Mouse (Mus musculus): ENCODE measurements at regions not wholly inside any gene's neighbourhood (a gene's known extent, or its start where the extent isn't known, plus 50 kb on each side); places are given as distances from the start of the nearest gene placed in this dataset.

DNA sequence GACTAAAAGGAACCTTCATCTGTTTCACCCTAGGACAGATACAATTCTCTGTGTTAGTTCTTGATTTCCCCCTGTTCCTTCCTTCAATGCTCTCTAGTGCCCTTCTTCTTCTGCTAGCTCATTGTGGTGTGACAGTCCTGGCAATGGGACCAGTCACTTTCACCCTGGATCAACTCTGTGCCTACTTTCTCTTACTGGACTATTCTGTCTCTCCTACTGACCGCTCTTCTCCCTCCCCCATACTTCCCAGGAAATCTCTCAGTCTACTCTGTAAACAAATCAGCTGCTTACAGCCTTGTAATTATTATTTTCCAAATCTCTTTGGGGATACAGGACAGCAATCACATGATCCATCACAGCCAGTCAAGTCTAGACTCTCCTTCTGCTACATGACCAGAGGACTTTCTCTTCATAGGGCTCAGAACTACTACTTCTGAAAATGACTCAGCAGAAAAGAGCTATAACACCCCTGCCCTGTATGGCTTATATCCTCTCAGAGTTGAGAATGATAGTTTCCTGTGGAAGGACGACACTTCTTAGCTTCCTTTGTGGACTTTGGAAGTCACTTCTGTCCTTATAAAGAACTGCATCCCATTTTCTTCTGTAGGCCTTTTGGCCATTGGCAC lies 86.8 kb upstream of the Adgra3 start:
- no peak for DNase-seq (ENCODE audit: low spot score)
- H3K36me3 ChIP-seq (ENCODE audit: control insufficient read depth, insufficient read depth, low read length): no peaks in the 10 kb centered on the region
- H3K4me3 ChIP-seq (ENCODE audit: low read depth, low read length): no peak overlapping the region
- H3K4me2 ChIP-seq (ENCODE audit: low read depth, low read length): no peak overlapping the region
- H3K4me1 ChIP-seq (ENCODE audit: control insufficient read depth, insufficient read depth, low read length): no peaks in the 10 kb centered on the region
- H3K9me3 ChIP-seq (ENCODE audit: control insufficient read depth, low read length): no peaks in the 10 kb centered on the region
- no peak overlapping the region for H3K9ac ChIP-seq (ENCODE audit: low read depth, low read length)
- no peak for ATAC-seq (ENCODE audit: low read depth)
- WGBS: 84% methylated on average over 2 of the region's 2 CpGs
- H3K27ac ChIP-seq (replicated peaks; ENCODE audit: low read depth, low read length): no peak overlapping the region
- H3K27me3 ChIP-seq (replicated peaks; ENCODE audit: control insufficient read depth, insufficient read depth, low read length): no peaks in the 10 kb centered on the region

DNA sequence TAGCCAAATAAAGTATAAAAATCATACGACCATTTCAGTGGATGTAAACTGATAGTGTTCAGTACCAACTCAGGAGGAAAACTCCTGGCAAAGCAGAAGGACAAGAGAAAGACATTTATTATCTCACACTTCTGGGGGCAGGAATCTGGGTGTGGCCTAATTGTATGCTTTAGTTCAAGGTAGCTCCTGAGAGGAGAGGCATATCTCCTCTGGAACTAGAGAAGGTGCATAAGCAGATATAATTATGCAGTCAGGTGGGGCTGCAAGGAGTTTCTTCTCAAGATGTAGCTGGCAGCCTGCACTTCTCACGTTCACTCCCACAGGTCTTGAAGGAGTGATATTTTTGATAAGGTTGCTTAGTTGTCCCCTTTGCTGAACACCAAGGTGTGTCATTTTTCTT lies 71.4 kb upstream of the Adgra3 start:
- WGBS: 57% methylated on average over 2 of the region's 2 CpGs
- Histone ChIP-seq H3K4me1 (ENCODE audit: control insufficient read depth, insufficient read depth, low read length) (no peaks in the 10 kb centered on the region), H3K27me3 (replicated peaks; ENCODE audit: control insufficient read depth, insufficient read depth, low read length) (no peaks in the 10 kb centered on the region), H3K36me3 (ENCODE audit: control insufficient read depth, insufficient read depth, low read length) (no peaks in the 10 kb centered on the region), H3K4me3 (ENCODE audit: low read depth, low read length) (no peak overlapping the region), H3K9ac (ENCODE audit: low read depth, low read length) (no peak overlapping the region), H3K27ac (replicated peaks; ENCODE audit: low read depth, low read length) (no peak overlapping the region), H3K4me2 (ENCODE audit: low read depth, low read length) (no peak overlapping the region), H3K9me3 (ENCODE audit: control insufficient read depth, low read length) (no peaks in the 10 kb centered on the region)
- ATAC-seq (ENCODE audit: low read depth) (no peak), DNase-seq (ENCODE audit: low spot score) (no peak)

DNA sequence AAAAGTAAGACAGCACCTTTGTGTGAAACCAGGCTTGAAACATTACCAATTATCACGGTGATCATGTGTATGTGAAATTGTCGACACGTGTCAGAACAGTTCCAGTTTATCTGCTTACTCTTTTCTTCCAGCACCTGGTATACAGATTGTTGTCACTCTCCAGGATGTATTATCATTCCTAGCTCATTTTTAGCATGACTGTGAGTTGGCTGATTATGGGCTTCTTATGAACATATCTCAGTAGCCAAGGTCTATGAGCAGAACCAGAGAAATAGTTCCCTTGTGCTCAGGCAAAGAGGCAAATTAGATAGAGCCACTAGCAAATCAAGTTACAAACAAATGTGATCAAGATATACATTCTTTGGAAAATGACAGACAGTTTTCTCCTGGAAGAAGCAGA lies 70.2 kb upstream of the Adgra3 start:
- no peak overlapping the region for H3K4me3 ChIP-seq (ENCODE audit: low read depth, low read length)
- no peaks in the 10 kb centered on the region for H3K9me3 ChIP-seq (ENCODE audit: control insufficient read depth, low read length)
- H3K9ac ChIP-seq (ENCODE audit: low read depth, low read length): no peak overlapping the region
- no peaks in the 10 kb centered on the region for H3K4me1 ChIP-seq (ENCODE audit: control insufficient read depth, insufficient read depth, low read length)
- ATAC-seq (ENCODE audit: low read depth) (no peak), DNase-seq (ENCODE audit: low spot score) (no peak)
- no peak overlapping the region for H3K27ac ChIP-seq (replicated peaks; ENCODE audit: low read depth, low read length)
- WGBS: 69% methylated on average over 3 of the region's 3 CpGs
- no peak overlapping the region for H3K4me2 ChIP-seq (ENCODE audit: low read depth, low read length)
- no peaks in the 10 kb centered on the region for H3K27me3 ChIP-seq (replicated peaks; ENCODE audit: control insufficient read depth, insufficient read depth, low read length)
- H3K36me3 ChIP-seq (ENCODE audit: control insufficient read depth, insufficient read depth, low read length): no peaks in the 10 kb centered on the region

DNA sequence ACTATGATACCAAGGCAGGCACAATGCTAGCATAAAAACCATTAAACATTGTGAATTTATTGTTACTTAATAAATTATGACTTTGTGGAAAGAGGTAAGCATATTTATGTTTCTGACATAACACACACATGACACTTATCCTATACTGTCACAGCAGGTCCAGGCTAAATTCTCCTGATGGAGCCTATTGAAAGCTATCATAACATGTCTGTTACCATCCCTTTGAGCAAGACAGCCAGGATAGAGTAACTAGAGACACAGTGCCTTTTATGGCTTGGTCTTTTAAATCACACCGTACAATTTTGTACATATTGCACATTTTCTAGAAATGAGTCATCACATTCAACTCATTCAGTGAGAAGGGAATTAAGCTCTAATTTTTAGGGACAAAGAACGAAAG lies 67.8 kb upstream of the Adgra3 start:
- H3K9ac ChIP-seq (ENCODE audit: low read depth, low read length): no peak overlapping the region
- WGBS: 65% methylated on average over 2 of the region's 2 CpGs
- DNase-seq (ENCODE audit: low spot score): no peak
- no peaks in the 10 kb centered on the region for H3K27me3 ChIP-seq (replicated peaks; ENCODE audit: control insufficient read depth, insufficient read depth, low read length)
- H3K4me1 ChIP-seq (ENCODE audit: control insufficient read depth, insufficient read depth, low read length): 0 out of 2 replicates have a peak, but pooled peaks cover 5% of the 10 kb centered on the region
- H3K9me3 ChIP-seq (ENCODE audit: control insufficient read depth, low read length): no peaks in the 10 kb centered on the region
- no peak overlapping the region for H3K4me3 ChIP-seq (ENCODE audit: low read depth, low read length)
- no peaks in the 10 kb centered on the region for H3K36me3 ChIP-seq (ENCODE audit: control insufficient read depth, insufficient read depth, low read length)
- no peak for ATAC-seq (ENCODE audit: low read depth)
- H3K27ac ChIP-seq (replicated peaks; ENCODE audit: low read depth, low read length): no peak overlapping the region
- no peak overlapping the region for H3K4me2 ChIP-seq (ENCODE audit: low read depth, low read length)

DNA sequence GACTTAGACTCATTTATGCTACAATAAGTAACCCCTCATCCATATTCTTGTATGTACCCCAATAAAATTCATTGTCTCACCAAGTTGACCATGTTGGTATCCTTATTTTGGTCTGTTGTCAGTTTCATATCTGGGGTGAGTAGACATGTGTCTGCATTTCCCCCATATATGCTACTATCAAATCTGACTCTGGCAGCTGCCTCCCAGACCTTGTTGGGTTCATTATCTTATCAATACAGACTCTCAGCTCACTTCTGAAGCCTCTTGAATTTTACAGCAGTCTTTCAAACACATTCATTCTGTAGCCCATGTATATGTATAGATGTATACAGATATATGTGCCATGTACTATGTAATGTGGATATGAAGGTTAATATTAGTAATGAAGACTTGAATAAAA lies 67.4 kb upstream of the Adgra3 start:
- ATAC-seq (ENCODE audit: low read depth): no peak
- H3K4me1 ChIP-seq (ENCODE audit: control insufficient read depth, insufficient read depth, low read length): 0 out of 2 replicates have a peak, but pooled peaks cover 5% of the 10 kb centered on the region

DNA sequence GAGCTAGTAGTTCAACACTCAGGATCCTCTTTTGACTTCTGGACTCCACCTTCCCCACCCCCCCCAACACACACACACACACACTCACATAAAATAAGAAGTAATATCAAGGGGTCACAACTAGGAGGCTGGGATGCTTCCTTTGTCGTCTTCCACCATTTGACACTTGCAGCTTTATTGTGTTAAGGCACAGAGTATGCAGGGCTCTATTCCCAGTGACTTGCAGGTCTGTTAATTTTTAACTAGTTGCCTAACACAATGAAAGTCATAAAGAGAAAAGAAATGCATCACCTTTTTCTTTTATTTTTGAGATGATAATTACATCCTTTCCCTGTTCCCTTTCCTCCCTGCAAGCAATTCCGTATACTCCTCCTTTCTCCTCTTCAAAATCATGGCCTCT lies 66.9 kb upstream of the Adgra3 start:
- Histone ChIP-seq H3K9ac (ENCODE audit: low read depth, low read length) (no peak overlapping the region), H3K4me3 (ENCODE audit: low read depth, low read length) (no peak overlapping the region), H3K27ac (replicated peaks; ENCODE audit: low read depth, low read length) (no peak overlapping the region), H3K27me3 (replicated peaks; ENCODE audit: control insufficient read depth, insufficient read depth, low read length) (no peaks in the 10 kb centered on the region), H3K4me1 (ENCODE audit: control insufficient read depth, insufficient read depth, low read length) (0 out of 2 replicates have a peak, but pooled peaks cover 5% of the 10 kb centered on the region), H3K9me3 (ENCODE audit: control insufficient read depth, low read length) (no peaks in the 10 kb centered on the region), H3K4me2 (ENCODE audit: low read depth, low read length) (no peak overlapping the region), H3K36me3 (ENCODE audit: control insufficient read depth, insufficient read depth, low read length) (no peaks in the 10 kb centered on the region)
- ATAC-seq (ENCODE audit: low read depth) (no peak), DNase-seq (ENCODE audit: low spot score) (no peak)
- 85% methylated on average over 2 of the region's 2 CpGs for WGBS

More for the DNA sequence above, 67.4 kb upstream of the Adgra3 start:
- H3K9me3 ChIP-seq (ENCODE audit: control insufficient read depth, low read length): no peaks in the 10 kb centered on the region
- H3K4me2 ChIP-seq (ENCODE audit: low read depth, low read length): no peak overlapping the region
- no peak for DNase-seq (ENCODE audit: low spot score)
- H3K27ac ChIP-seq (replicated peaks; ENCODE audit: low read depth, low read length): no peak overlapping the region
- H3K4me3 ChIP-seq (ENCODE audit: low read depth, low read length): no peak overlapping the region
- no peak overlapping the region for H3K9ac ChIP-seq (ENCODE audit: low read depth, low read length)
- no peaks in the 10 kb centered on the region for H3K36me3 ChIP-seq (ENCODE audit: control insufficient read depth, insufficient read depth, low read length)
- H3K27me3 ChIP-seq (replicated peaks; ENCODE audit: control insufficient read depth, insufficient read depth, low read length): no peaks in the 10 kb centered on the region

DNA sequence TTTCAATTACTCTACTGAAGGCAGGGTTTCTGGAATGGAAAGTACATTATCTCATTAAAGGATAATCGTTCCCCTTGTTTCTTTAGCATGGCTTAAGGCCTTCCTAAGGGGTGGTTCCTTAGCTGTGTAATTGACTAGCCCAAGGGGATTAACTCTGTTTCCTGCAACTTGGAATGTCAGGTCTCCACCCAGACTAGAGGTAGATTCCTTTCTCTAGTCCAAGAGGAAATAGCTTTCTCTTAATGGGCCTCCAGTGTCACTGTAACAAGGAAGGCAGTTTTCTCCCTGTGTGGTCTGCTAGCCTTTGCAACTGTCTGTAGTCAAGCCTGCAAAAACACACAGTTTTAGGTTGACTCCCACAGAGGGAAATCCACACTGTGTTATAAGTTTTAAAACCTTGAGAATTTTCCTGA lies 64.0 kb upstream of the Adgra3 start:
- peak; percentile 92 for ATAC-seq (ENCODE audit: low read depth)
- peak; percentile 78 for DNase-seq (ENCODE audit: low spot score)

DNA sequence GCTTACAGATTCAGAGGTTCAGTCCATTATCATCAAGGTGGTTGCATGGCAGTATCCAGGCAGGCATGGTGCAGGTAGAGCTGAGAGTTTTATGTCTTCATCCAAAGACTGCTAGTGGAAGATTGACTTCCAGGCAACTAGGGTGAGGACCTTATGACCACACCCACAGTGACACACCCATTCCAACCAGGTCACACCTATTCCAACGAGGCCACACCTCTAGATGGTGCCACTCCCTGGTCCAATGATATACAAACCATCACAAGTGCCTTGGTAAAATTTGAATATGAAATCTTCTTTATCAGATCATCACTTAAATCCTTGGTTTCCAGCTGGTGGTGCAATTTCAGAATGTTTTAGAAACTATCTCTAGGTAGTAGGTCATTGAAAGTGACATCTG lies 61.1 kb upstream of the Adgra3 start:
- Histone ChIP-seq H3K4me3 (ENCODE audit: low read depth, low read length) (no peak overlapping the region), H3K4me1 (ENCODE audit: control insufficient read depth, insufficient read depth, low read length) (0 out of 2 replicates have a peak, but pooled peaks cover 5% of the 10 kb centered on the region), H3K36me3 (ENCODE audit: control insufficient read depth, insufficient read depth, low read length) (no peaks in the 10 kb centered on the region), H3K27me3 (replicated peaks; ENCODE audit: control insufficient read depth, insufficient read depth, low read length) (no peaks in the 10 kb centered on the region), H3K9me3 (ENCODE audit: control insufficient read depth, low read length) (no peaks in the 10 kb centered on the region), H3K27ac (replicated peaks; ENCODE audit: low read depth, low read length) (no peak overlapping the region), H3K4me2 (ENCODE audit: low read depth, low read length) (no peak overlapping the region), H3K9ac (ENCODE audit: low read depth, low read length) (no peak overlapping the region)
- ATAC-seq (ENCODE audit: low read depth) (no peak), DNase-seq (ENCODE audit: low spot score) (no peak)
- WGBS: 76% methylated on average over 1 of the region's 1 CpGs

More for the DNA sequence above, 64.0 kb upstream of the Adgra3 start:
- H3K4me3 ChIP-seq (ENCODE audit: low read depth, low read length): no peak overlapping the region
- no peak overlapping the region for H3K9ac ChIP-seq (ENCODE audit: low read depth, low read length)
- H3K36me3 ChIP-seq (ENCODE audit: control insufficient read depth, insufficient read depth, low read length): no peaks in the 10 kb centered on the region
- no peak overlapping the region for H3K27ac ChIP-seq (replicated peaks; ENCODE audit: low read depth, low read length)
- H3K27me3 ChIP-seq (replicated peaks; ENCODE audit: control insufficient read depth, insufficient read depth, low read length): no peaks in the 10 kb centered on the region
- H3K9me3 ChIP-seq (ENCODE audit: control insufficient read depth, low read length): no peaks in the 10 kb centered on the region
- 0% methylated on average over 1 of the region's 1 CpGs for WGBS
- H3K4me1 ChIP-seq (ENCODE audit: control insufficient read depth, insufficient read depth, low read length): 0 out of 2 replicates have a peak, but pooled peaks cover 5% of the 10 kb centered on the region
- no peak overlapping the region for H3K4me2 ChIP-seq (ENCODE audit: low read depth, low read length)
